Mouse (Mus musculus): ENCODE measurements around the gene Ciita. TPM values are rescaled to one million over a fixed set of nuclear protein-coding genes. Genes with fewer than 3 reads are reported as not detected.

Ciita gene
- polyA plus RNA-seq, 1 experiment from 2014 or later = 0.59 TPM

- no peak for ATAC-seq (ENCODE audit: insufficient number of reproducible peaks, insufficient read depth, low FRiP score, low read depth)
- Histone ChIP-seq H3K9ac (ENCODE audit: low read length) (peak overlapping the region; percentile 90), H3K4me2 (ENCODE audit: low read length) (peak overlapping the region; percentile 90), H3K36me3 (ENCODE audit: control insufficient read depth, insufficient read depth, low read length) (peaks cover 11% of the 10 kb centered on the region; the same call in 1 of the 2 replicates), H3K27me3 (ENCODE audit: control insufficient read depth, insufficient read depth, low read length) (no peaks in the 10 kb centered on the region), H3K9me3 (ENCODE audit: control insufficient read depth, low read length) (no peaks in the 10 kb centered on the region), H3K4me3 (ENCODE audit: control insufficient read depth in 1 of 2, insufficient read depth in 1 of 2, low read depth in 1 of 2, low read length in 2 of 2) (peak overlapping the region; percentile 78 to 80), H3K27ac (replicated peaks in 1 of 2; ENCODE audit: control insufficient read depth in 1 of 2, insufficient read depth in 1 of 2, low read depth in 2 of 2, low read length in 2 of 2) (peak overlapping the region; percentile 82 to 92; a peak in 3 of 4 replicates), H3K4me1 (ENCODE audit: control insufficient read depth in 2 of 2, insufficient read depth in 2 of 2, low read length in 2 of 2) (peaks cover 29 to 47% of the 10 kb centered on the region in 2 experiments)
- 62% methylated on average over 16 of the region's 16 CpGs for WGBS
These were observed 61.1 kb downstream of the Ciita start for GRCm38 (mm10) chr16:10540763-10541597.

GRCm38 (mm10) chr16:10541598-10541930, 61.7 kb downstream of the Ciita start:
- ATAC-seq (ENCODE audit: insufficient number of reproducible peaks, insufficient read depth, low FRiP score, low read depth) = no peak
- peak overlapping the region; percentile 82 to 92 for H3K27ac ChIP-seq (replicated peaks in 1 of 2; ENCODE audit: control insufficient read depth in 1 of 2, insufficient read depth in 1 of 2, low read depth in 2 of 2, low read length in 2 of 2)
- H3K27me3 ChIP-seq (ENCODE audit: control insufficient read depth, insufficient read depth, low read length) = no peaks in the 10 kb centered on the region
- H3K9ac ChIP-seq (ENCODE audit: low read length) = peak overlapping the region; percentile 90
- peak overlapping the region; percentile 90 for H3K4me2 ChIP-seq (ENCODE audit: low read length)
- H3K9me3 ChIP-seq (ENCODE audit: control insufficient read depth, low read length) = no peaks in the 10 kb centered on the region
- H3K4me3 ChIP-seq (ENCODE audit: control insufficient read depth in 1 of 2, insufficient read depth in 1 of 2, low read depth in 1 of 2, low read length in 2 of 2) = peak overlapping the region; percentile 78 to 80
- H3K36me3 ChIP-seq (ENCODE audit: control insufficient read depth, insufficient read depth, low read length) = peaks cover 8% of the 10 kb centered on the region; the same call in 1 of the 2 replicates
- 17% methylated on average over 7 of the region's 7 CpGs for WGBS
- peaks cover 28 to 47% of the 10 kb centered on the region in 2 experiments for H3K4me1 ChIP-seq (ENCODE audit: control insufficient read depth in 2 of 2, insufficient read depth in 2 of 2, low read length in 2 of 2)

- peak overlapping the region; percentile 82 to 92 for H3K27ac ChIP-seq (replicated peaks in 1 of 2; ENCODE audit: control insufficient read depth in 1 of 2, insufficient read depth in 1 of 2, low read depth in 2 of 2, low read length in 2 of 2)
- H3K36me3 ChIP-seq (ENCODE audit: control insufficient read depth, insufficient read depth, low read length) = peaks cover 8% of the 10 kb centered on the region; the same call in 1 of the 2 replicates
- no peaks in the 10 kb centered on the region for H3K9me3 ChIP-seq (ENCODE audit: control insufficient read depth, low read length)
- peak overlapping the region; percentile 90 for H3K4me2 ChIP-seq (ENCODE audit: low read length)
- peak overlapping the region; percentile 78 to 80 for H3K4me3 ChIP-seq (ENCODE audit: control insufficient read depth in 1 of 2, insufficient read depth in 1 of 2, low read depth in 1 of 2, low read length in 2 of 2)
- peak overlapping the region; percentile 90 for H3K9ac ChIP-seq (ENCODE audit: low read length)
- no peaks in the 10 kb centered on the region for H3K27me3 ChIP-seq (ENCODE audit: control insufficient read depth, insufficient read depth, low read length)
- WGBS = 2% methylated on average over 22 of the region's 22 CpGs
- ATAC-seq (ENCODE audit: insufficient number of reproducible peaks, insufficient read depth, low FRiP score, low read depth) = 0 out of 2 replicates have a peak, but pooled peaks have one; percentile 0
- H3K4me1 ChIP-seq (ENCODE audit: control insufficient read depth in 2 of 2, insufficient read depth in 2 of 2, low read length in 2 of 2) = peaks cover 28 to 47% of the 10 kb centered on the region in 2 experiments
These were observed 62.4 kb downstream of the Ciita start for GRCm38 (mm10) chr16:10542266-10542665.

- WGBS = under 1% methylated on average over 45 of the region's 61 CpGs
- H3K9me3 ChIP-seq (ENCODE audit: control insufficient read depth, low read length) = no peaks in the 10 kb centered on the region
- H3K36me3 ChIP-seq (ENCODE audit: control insufficient read depth, insufficient read depth, low read length) = peaks cover 5% of the 10 kb centered on the region; the same call in 1 of the 2 replicates
- H3K27me3 ChIP-seq (ENCODE audit: control insufficient read depth, insufficient read depth, low read length) = no peaks in the 10 kb centered on the region
- peak within 1 kb of the TSS; percentile 90 for H3K4me2 ChIP-seq (ENCODE audit: low read length)
- peak within 1 kb of the TSS; percentile 78 to 80 for H3K4me3 ChIP-seq (ENCODE audit: control insufficient read depth in 1 of 2, insufficient read depth in 1 of 2, low read depth in 1 of 2, low read length in 2 of 2)
- peaks cover 28 to 44% of the 10 kb centered on the region in 2 experiments for H3K4me1 ChIP-seq (ENCODE audit: control insufficient read depth in 2 of 2, insufficient read depth in 2 of 2, low read length in 2 of 2)
- peak within 1 kb of the TSS; percentile 82 to 92 for H3K27ac ChIP-seq (replicated peaks in 1 of 2; ENCODE audit: control insufficient read depth in 1 of 2, insufficient read depth in 1 of 2, low read depth in 2 of 2, low read length in 2 of 2)
- peak within 1 kb of the TSS; percentile 90 for H3K9ac ChIP-seq (ENCODE audit: low read length)
- peak; percentile 95 for ATAC-seq (ENCODE audit: insufficient number of reproducible peaks, insufficient read depth, low FRiP score, low read depth)
These were observed 63.0 kb downstream of the Ciita start, which contains the start of gene Dexi for GRCm38 (mm10) chr16:10542698-10543365. Gene Dexi (minus strand): TSS chr16:10543054.

GRCm38 (mm10) chr16:10544995-10545622, 65.2 kb downstream of the Ciita start, which contains the start of gene Clec16a:
Gene Clec16a (plus strand): TSS chr16:10545339.
- no peaks in the 10 kb centered on the region for H3K36me3 ChIP-seq (ENCODE audit: control insufficient read depth, insufficient read depth, low read length)
- no peaks in the 10 kb centered on the region for H3K27me3 ChIP-seq (ENCODE audit: control insufficient read depth, insufficient read depth, low read length)
- H3K9ac ChIP-seq (ENCODE audit: low read length) = peak within 1 kb of the TSS; percentile 80
- peak within 1 kb of the TSS; percentile 67 to 71 for H3K27ac ChIP-seq (replicated peaks in 1 of 2; ENCODE audit: control insufficient read depth in 1 of 2, insufficient read depth in 1 of 2, low read depth in 2 of 2, low read length in 2 of 2)
- WGBS = 0% methylated on average over 58 of the region's 58 CpGs
- H3K4me1 ChIP-seq (ENCODE audit: control insufficient read depth in 2 of 2, insufficient read depth in 2 of 2, low read length in 2 of 2) = peaks cover 24 to 34% of the 10 kb centered on the region in 2 experiments
- peak; percentile 81 for ATAC-seq (ENCODE audit: insufficient number of reproducible peaks, insufficient read depth, low FRiP score, low read depth)
- peak within 1 kb of the TSS; percentile 68 to 84 for H3K4me3 ChIP-seq (ENCODE audit: control insufficient read depth in 1 of 2, insufficient read depth in 1 of 2, low read depth in 1 of 2, low read length in 2 of 2)
- no peaks in the 10 kb centered on the region for H3K9me3 ChIP-seq (ENCODE audit: control insufficient read depth, low read length)
- H3K4me2 ChIP-seq (ENCODE audit: low read length) = peak within 1 kb of the TSS; percentile 79

GRCm38 (mm10) chr16:10546865-10547264, 67.0 kb downstream of the Ciita start:
- no peak for ATAC-seq (ENCODE audit: insufficient number of reproducible peaks, insufficient read depth, low FRiP score, low read depth)
- H3K36me3 ChIP-seq (ENCODE audit: control insufficient read depth, insufficient read depth, low read length) = no peaks in the 10 kb centered on the region
- no peak overlapping the region for H3K9ac ChIP-seq (ENCODE audit: low read length)
- 41% methylated on average over 3 of the region's 3 CpGs for WGBS
- H3K4me3 ChIP-seq (ENCODE audit: control insufficient read depth in 1 of 2, insufficient read depth in 1 of 2, low read depth in 1 of 2, low read length in 2 of 2) = no peak overlapping the region
- H3K27me3 ChIP-seq (ENCODE audit: control insufficient read depth, insufficient read depth, low read length) = no peaks in the 10 kb centered on the region
- no peaks in the 10 kb centered on the region for H3K9me3 ChIP-seq (ENCODE audit: control insufficient read depth, low read length)
- H3K4me1 ChIP-seq (ENCODE audit: control insufficient read depth in 2 of 2, insufficient read depth in 2 of 2, low read length in 2 of 2) = peaks cover 7 to 17% of the 10 kb centered on the region in 2 experiments
- H3K4me2 ChIP-seq (ENCODE audit: low read length) = peak overlapping the region; percentile 79; the same call in 1 of the 2 replicates
- H3K27ac ChIP-seq (replicated peaks in 1 of 2; ENCODE audit: control insufficient read depth in 1 of 2, insufficient read depth in 1 of 2, low read depth in 2 of 2, low read length in 2 of 2) = no peak overlapping the region

- peaks cover 7 to 15% of the 10 kb centered on the region in 2 experiments for H3K4me1 ChIP-seq (ENCODE audit: control insufficient read depth in 2 of 2, insufficient read depth in 2 of 2, low read length in 2 of 2)
- no peaks in the 10 kb centered on the region for H3K36me3 ChIP-seq (ENCODE audit: control insufficient read depth, insufficient read depth, low read length)
- H3K9ac ChIP-seq (ENCODE audit: low read length) = no peak overlapping the region
- 62% methylated on average over 3 of the region's 3 CpGs for WGBS
- no peak overlapping the region for H3K27ac ChIP-seq (replicated peaks in 1 of 2; ENCODE audit: control insufficient read depth in 1 of 2, insufficient read depth in 1 of 2, low read depth in 2 of 2, low read length in 2 of 2)
- H3K4me2 ChIP-seq (ENCODE audit: low read length) = no peak overlapping the region
- H3K27me3 ChIP-seq (ENCODE audit: control insufficient read depth, insufficient read depth, low read length) = no peaks in the 10 kb centered on the region
- no peak for ATAC-seq (ENCODE audit: insufficient number of reproducible peaks, insufficient read depth, low FRiP score, low read depth)
- no peak overlapping the region for H3K4me3 ChIP-seq (ENCODE audit: control insufficient read depth in 1 of 2, insufficient read depth in 1 of 2, low read depth in 1 of 2, low read length in 2 of 2)
- H3K9me3 ChIP-seq (ENCODE audit: control insufficient read depth, low read length) = no peaks in the 10 kb centered on the region
These were observed 69.1 kb downstream of the Ciita start for GRCm38 (mm10) chr16:10548938-10549337.
